9 mouse cellular contexts compared by ENCODE assay signal in genomic region chr3:87952440-87952839, GRCm38 (mm10). TPM values are rescaled to one million over a fixed set of nuclear protein-coding genes. Genes with fewer than 3 reads are reported as not detected.
DNase-seq lines count a peak whose midpoint lies in the region; ATAC-seq lines count a peak whose summit lies in the region.
"Had no signal": no experiment of that assay in that cellular context is flagged by ENCODE, and none has a peak within 500 bp of the region (broad histone marks: within the 10 kb centered on the region; RNA-seq: fewer than 3 reads in every experiment).

No protein-coding gene starts in this region.

- H3K27me3 ChIP-seq in hindbrain, embryonic 15.5 days = 0 out of 2 replicates have a peak, but pooled peaks cover 2% of the 10 kb centered on the region

- peak overlapping the region; percentile 47 for H3K4me2 ChIP-seq in hindbrain, embryonic 15.5 days

- 3% methylated on average over 5 of the region's 5 CpGs for WGBS in hindbrain, embryonic 15.5 days

- ATAC-seq in hindbrain, embryonic 15.5 days (ENCODE audit: low FRiP score, low read depth) = peak; percentile 53; the same call in 1 of the 2 replicates
- ATAC-seq in inflammation-experienced regulatory T-cells, adult 6 months = no peak

- H3K4me3 ChIP-seq in hindbrain, embryonic 15.5 days = peak overlapping the region; percentile 13

- no peaks in the 10 kb centered on the region for H3K9me3 ChIP-seq in hindbrain, embryonic 15.5 days

- H3K9ac ChIP-seq in hindbrain, embryonic 15.5 days = 0 out of 2 replicates have a peak overlapping the region, but pooled peaks have one; percentile 5

- H3K4me1 ChIP-seq in hindbrain, embryonic 15.5 days (replicated peaks) = peaks cover 41% of the 10 kb centered on the region

- H3K27ac ChIP-seq in hindbrain, embryonic 15.5 days (replicated peaks) = peak overlapping the region; percentile 30; the same call in 1 of the 2 replicates

- peak; percentile 15 for DNase-seq in gastrocnemius, postnatal 10 days
- DNase-seq in gastrocnemius, postnatal 25 days = no peak
- peak; percentile 72 for DNase-seq in embryo, embryonic 10.5 days (ENCODE audit: low spot score)
- DNase-seq in mesoderm, embryonic 11.5 days (ENCODE audit: low read depth, low spot score) = peak; percentile 56
- no peak for DNase-seq in layer of hippocampus, postnatal 25 days (ENCODE audit: extremely low spot score in 1 of 2, low spot score in 1 of 2)
- no peak for DNase-seq in frontal cortex, postnatal 14 days (ENCODE audit: low spot score in 2 of 2)
- DNase-seq: gastrocnemius, postnatal 14 days had no signal

- H3K36me3 ChIP-seq in hindbrain, embryonic 15.5 days = no peaks in the 10 kb centered on the region

RNA-seq across cellular contexts. Expression of gene Crabp2, which starts 4.0 kb away (rescaled TPM):
- 1 to 10 TPM in 1 of 2 experiments, under 1 TPM in 1; 0.96 to 1.1 TPM for total RNA-seq in gastrocnemius, postnatal 10 days (2021)
- under 1 TPM in 1 of 2 experiments, not detected in 1; 0.31 TPM for total RNA-seq in gastrocnemius, postnatal 25 days (2021)
- 50.7 and 74.7 TPM in 2 replicates for polyA plus RNA-seq in hindbrain, embryonic 15.5 days (2015; fragmentation: Nextera tagmentation; extraction: Ambion mirVana)
- 1 to 10 TPM; 2.2 to 2.3 TPM for total RNA-seq in layer of hippocampus, postnatal 25 days (2021)
- not detected for polyA plus RNA-seq in inflammation-experienced regulatory T-cells, adult 6 months (2017; shearing (Covaris generic))

RNA-seq across cellular contexts. Expression of gene Nes, which starts 18.4 kb away (rescaled TPM):
- total RNA-seq in gastrocnemius, postnatal 10 days (2021) = 10 to 100 TPM; 72.4 to 87.7 TPM
- 10 to 100 TPM; 21.0 to 22.0 TPM for total RNA-seq in gastrocnemius, postnatal 25 days (2021)
- polyA plus RNA-seq in hindbrain, embryonic 15.5 days (2015; fragmentation: Nextera tagmentation; extraction: Ambion mirVana) = 31.8 and 42.1 TPM in 2 replicates
- 1 to 10 TPM; 4.6 to 5.5 TPM for total RNA-seq in layer of hippocampus, postnatal 25 days (2021)
- not detected for polyA plus RNA-seq in inflammation-experienced regulatory T-cells, adult 6 months (2017; shearing (Covaris generic))

RNA-seq across cellular contexts. Expression of gene Rrnad1, which starts 21.9 kb away (rescaled TPM):
- total RNA-seq in gastrocnemius, postnatal 10 days (2021) = 1 to 10 TPM; 4.8 to 7.0 TPM
- 1 to 10 TPM; 4.0 to 4.2 TPM for total RNA-seq in gastrocnemius, postnatal 25 days (2021)
- polyA plus RNA-seq in hindbrain, embryonic 15.5 days (2015; fragmentation: Nextera tagmentation; extraction: Ambion mirVana) = 20.1 and 20.3 TPM in 2 replicates
- total RNA-seq in layer of hippocampus, postnatal 25 days (2021) = 10 to 100 TPM; 17.9 to 22.5 TPM
- 10 to 100 TPM; 19.5 to 30.1 (median 28.6) TPM for polyA plus RNA-seq in inflammation-experienced regulatory T-cells, adult 6 months (2017; shearing (Covaris generic))

RNA-seq across cellular contexts. Expression of gene Isg20l2, which starts 22.3 kb away (rescaled TPM):
- total RNA-seq in gastrocnemius, postnatal 10 days (2021) = 10 to 100 TPM; 10.7 to 15.0 TPM
- 1 to 10 TPM; 7.1 to 7.5 TPM for total RNA-seq in gastrocnemius, postnatal 25 days (2021)
- 30.7 and 33.3 TPM in 2 replicates for polyA plus RNA-seq in hindbrain, embryonic 15.5 days (2015; fragmentation: Nextera tagmentation; extraction: Ambion mirVana)
- 10 to 100 TPM; 14.7 to 17.1 TPM for total RNA-seq in layer of hippocampus, postnatal 25 days (2021)
- polyA plus RNA-seq in inflammation-experienced regulatory T-cells, adult 6 months (2017; shearing (Covaris generic)) = 10 to 100 TPM; 14.2 to 17.9 (median 16.4) TPM

RNA-seq across cellular contexts. Expression of gene Mrpl24, which starts 33.1 kb away (rescaled TPM):
- 10 to 100 TPM; 47.3 to 55.6 TPM for total RNA-seq in gastrocnemius, postnatal 10 days (2021)
- 10 to 100 TPM; 43.9 to 44.7 TPM for total RNA-seq in gastrocnemius, postnatal 25 days (2021)
- polyA plus RNA-seq in hindbrain, embryonic 15.5 days (2015; fragmentation: Nextera tagmentation; extraction: Ambion mirVana) = 48.6 and 56.2 TPM in 2 replicates
- total RNA-seq in layer of hippocampus, postnatal 25 days (2021) = 10 to 100 TPM; 52.8 to 54.1 TPM
- polyA plus RNA-seq in inflammation-experienced regulatory T-cells, adult 6 months (2017; shearing (Covaris generic)) = 100 to 1,000 TPM; 138 to 191 (median 188) TPM

Comparison
In these comparisons a context has a peak if more than half of its experiments do, and no peak if none do; other contexts are left out.
1. DNase-seq: peak in gastrocnemius, postnatal 10 days (single experiment), embryo, embryonic 10.5 days (single experiment) and mesoderm, embryonic 11.5 days (single experiment); none in gastrocnemius, postnatal 25 days (single experiment), layer of hippocampus, postnatal 25 days (0 of 2) and frontal cortex, postnatal 14 days (0 of 2).